Mouse (Mus musculus) stomach, embryonic 14.5 days (tissue): ENCODE measurements around the gene Nbeal1. TPM values are rescaled to one million over a fixed set of nuclear protein-coding genes. Genes with fewer than 3 reads are reported as not detected.

Experiments
- ATAC-seq: fragments of 200-750 bp; cut with Nextera tagmentation; 2 replicates; pipeline ENCODE4 v1.8.0; 2017; ENCODE audit warnings: low read depth, moderate TSS enrichment; ENCODE audit not compliant: insufficient number of reproducible peaks, insufficient read depth, low FRiP score
- H3K27ac ChIP-seq: fragments of 300-500 bp; sonication (generic); 2 replicates; pipeline ENCODE4 v1.5.1; 2014; ENCODE audit warnings: mild to moderate bottlenecking, low read length, moderate library complexity, mixed read lengths
- H3K27me3 ChIP-seq: fragments of 300-500 bp; sonication (generic); 2 replicates; pipeline ENCODE4 v1.6.1; 2014; ENCODE audit warnings: low read length, control low read depth, mixed read lengths; ENCODE audit not compliant: control insufficient read depth, insufficient read depth
- H3K36me3 ChIP-seq: fragments of 300-500 bp; sonication (generic); 2 replicates; pipeline ENCODE4 v1.6.1; 2014; ENCODE audit warnings: mild to moderate bottlenecking, control low read depth, low read length, moderate library complexity, mixed read lengths; ENCODE audit not compliant: control insufficient read depth, insufficient read depth
- H3K4me1 ChIP-seq: fragments of 300-500 bp; sonication (generic); 2 replicates; pipeline ENCODE4 v1.6.1; 2014; ENCODE audit warnings: low read length, control low read depth, mixed read lengths; ENCODE audit not compliant: control insufficient read depth, insufficient read depth
- H3K4me2 ChIP-seq: fragments of 300-500 bp; sonication (generic); replicated peaks from 2 replicates; pipeline ENCODE4 v1.6.1; 2014; ENCODE audit warnings: low read depth, low read length, control low read depth
- H3K4me3 ChIP-seq: fragments of 300-500 bp; sonication (generic); 2 replicates; pipeline ENCODE4 v1.5.1; 2014; ENCODE audit warnings: low read depth, low read length, control low read depth
- H3K9ac ChIP-seq: fragments of 300-500 bp; sonication (generic); replicated peaks from 2 replicates; pipeline ENCODE4 v1.6.1; 2014; ENCODE audit warnings: low read depth, mild to moderate bottlenecking, control low read depth, low read length, moderate library complexity, mixed read lengths
- H3K9me3 ChIP-seq: fragments of 300-500 bp; sonication (generic); 2 replicates; pipeline ENCODE4 v1.6.1; 2016; ENCODE audit warnings: low read depth, low read length, control low read depth; ENCODE audit not compliant: control insufficient read depth
- WGBS: fragments of 180-500 bp; shearing (Covaris S2); extraction: QIAGEN DNeasy Blood & Tissue Kit; methylation state at CpG from one replicate; pipeline ENCODE4 v1.1.7; 2014; 5-methylcytosine and 5-hydroxymethylcytosine counted together
- polyA plus RNA-seq: library from polyadenylated mRNA; unstranded; fragments of >200 nt; fragmentation: Nextera tagmentation; extraction: Ambion mirVana; gene quantifications from 2 replicates; pipeline ENCODE4 v1.2.1, GENCODE M21; 2014

Nbeal1 gene
- polyA plus RNA-seq, result 17.7 and 18.2 TPM in 2 replicates

DNA sequence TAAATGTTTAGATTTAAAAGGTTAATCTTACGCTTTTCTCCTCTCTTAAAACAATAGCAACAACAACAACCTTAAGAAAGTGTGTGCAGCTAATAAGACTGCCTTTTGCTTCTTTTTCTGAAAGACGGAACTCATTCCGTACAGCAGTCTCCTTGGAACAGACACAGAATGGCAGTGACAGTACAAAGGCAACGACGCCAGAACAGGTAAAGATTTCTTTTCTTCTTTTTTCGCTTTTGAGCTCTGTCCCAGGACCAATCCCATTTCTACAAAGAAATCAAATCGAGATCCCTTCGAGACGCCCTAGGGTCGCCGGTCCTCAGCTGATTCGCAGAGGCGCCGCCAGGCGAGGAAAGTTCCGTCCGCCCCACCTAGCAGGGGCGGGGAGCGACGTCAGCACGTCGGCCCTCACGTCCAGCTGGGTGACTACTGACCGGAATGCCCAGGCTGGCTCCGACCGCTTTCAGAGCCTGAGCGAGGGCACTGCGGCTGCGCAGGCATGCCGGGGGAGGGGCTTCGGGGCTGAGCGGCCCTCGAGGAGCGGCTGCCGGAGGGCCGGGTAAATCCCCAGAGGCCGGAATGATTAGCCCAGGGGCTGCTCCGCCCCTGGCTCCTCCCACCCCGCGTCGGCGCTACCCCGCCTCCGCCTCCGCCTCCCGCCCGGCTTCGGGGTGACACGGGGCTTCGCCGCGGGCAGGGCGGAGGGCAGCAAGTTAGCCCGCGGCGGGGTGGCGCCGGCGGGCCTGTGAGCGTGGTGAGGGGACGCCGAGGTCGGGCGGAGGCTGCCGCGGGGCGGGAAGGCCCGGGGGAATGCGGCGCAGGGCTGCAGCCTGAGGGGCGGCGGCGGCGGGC is at the start of gene Nbeal1:
Nbeal1 (plus strand) TSS at position 668 of the 852 bp plus-strand sequence.
- ATAC-seq, result peak; percentile 98
- no peaks in the 10 kb centered on the region for H3K36me3 ChIP-seq
- WGBS, result under 1% methylated on average over 74 of the region's 74 CpGs
- peaks cover 5% of the 10 kb centered on the region; the same call in 1 of the 2 replicates for H3K4me1 ChIP-seq
- peak within 1 kb of the TSS; percentile 94 for H3K27ac ChIP-seq
- peak within 1 kb of the TSS; percentile 82 for H3K9ac ChIP-seq
- H3K4me3 ChIP-seq, result peak within 1 kb of the TSS; percentile 85
- H3K4me2 ChIP-seq, result peak within 1 kb of the TSS; percentile 57
- H3K27me3 ChIP-seq, result no peaks in the 10 kb centered on the region
- no peaks in the 10 kb centered on the region for H3K9me3 ChIP-seq

DNA sequence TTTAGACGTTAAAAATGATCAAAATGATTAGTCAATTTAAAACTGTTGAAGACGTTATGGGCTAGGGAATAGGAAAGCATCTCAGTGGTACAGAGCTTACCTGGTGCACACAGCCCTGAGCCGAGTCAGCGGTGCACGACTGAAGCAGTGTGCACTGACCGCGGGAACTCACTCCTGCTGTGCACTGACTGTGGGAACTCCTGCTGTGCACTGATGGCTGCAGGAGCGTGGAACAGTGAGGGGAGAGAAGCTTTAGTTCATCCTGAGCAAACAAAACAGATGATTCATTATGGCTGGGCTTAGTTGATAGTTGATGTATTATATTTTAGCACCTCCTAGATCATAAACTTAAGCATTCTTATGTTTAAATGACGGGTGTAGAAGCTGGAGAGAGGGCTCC is 43.1 kb upstream of the Nbeal1 start:
- no peaks in the 10 kb centered on the region for H3K9me3 ChIP-seq
- H3K27me3 ChIP-seq, result no peaks in the 10 kb centered on the region
- H3K4me3 ChIP-seq, result no peak overlapping the region
- 58% methylated on average over 9 of the region's 9 CpGs for WGBS
- H3K36me3 ChIP-seq, result no peaks in the 10 kb centered on the region
- no peak for ATAC-seq
- no peak overlapping the region for H3K9ac ChIP-seq
- H3K27ac ChIP-seq, result no peak overlapping the region
- no peak overlapping the region for H3K4me2 ChIP-seq
- H3K4me1 ChIP-seq, result no peaks in the 10 kb centered on the region

DNA sequence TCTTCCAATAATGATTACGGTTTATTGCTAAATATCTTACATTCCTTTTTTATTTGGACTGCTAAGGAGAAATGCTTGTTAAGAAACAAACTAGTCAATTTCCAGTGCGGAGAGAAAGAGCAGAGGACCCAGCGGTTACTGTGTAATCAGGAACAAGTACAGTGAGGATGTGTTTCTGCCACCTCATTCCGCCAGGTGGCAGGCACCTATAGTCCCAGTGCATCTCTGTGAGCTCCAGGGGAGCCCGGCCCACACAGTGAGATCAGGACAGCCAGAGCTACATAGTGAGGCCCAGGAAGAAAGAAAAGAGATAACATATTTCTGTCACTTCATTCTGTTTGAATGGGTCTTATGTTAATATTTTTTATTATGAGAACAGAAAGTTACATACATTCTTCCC is 27.7 kb upstream of the Nbeal1 start:
- no peak for ATAC-seq

DNA sequence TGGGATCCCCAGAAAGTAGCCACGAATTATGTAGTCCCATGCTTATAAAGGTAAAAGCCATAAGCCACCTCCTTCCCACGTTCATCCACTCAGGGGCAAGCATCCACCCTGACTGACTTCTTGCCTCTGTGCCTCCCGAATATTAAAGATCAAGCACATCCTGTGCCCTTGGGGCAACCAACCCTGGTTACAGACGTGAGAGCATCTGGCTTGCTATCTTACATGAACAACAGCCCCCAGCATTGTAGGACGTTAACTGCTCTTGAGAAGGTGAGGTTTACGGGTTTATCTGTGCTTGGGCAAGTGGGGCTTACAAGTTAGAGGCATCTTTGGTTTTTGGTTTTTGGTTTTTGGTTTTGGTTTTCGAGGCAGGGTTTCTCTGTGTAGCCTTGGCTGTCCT is 23.7 kb upstream of the Nbeal1 start:
- Histone ChIP-seq H3K4me3 (no peak overlapping the region), H3K27ac (no peak overlapping the region), H3K9me3 (no peaks in the 10 kb centered on the region), H3K4me2 (no peak overlapping the region), H3K4me1 (no peaks in the 10 kb centered on the region), H3K9ac (no peak overlapping the region), H3K36me3 (no peaks in the 10 kb centered on the region), H3K27me3 (no peaks in the 10 kb centered on the region)
- no peak for ATAC-seq
- WGBS, result 86% methylated on average over 7 of the region's 7 CpGs

More for the DNA sequence above, 27.7 kb upstream of the Nbeal1 start:
- H3K4me1 ChIP-seq, result no peaks in the 10 kb centered on the region
- H3K36me3 ChIP-seq, result peaks cover 2% of the 10 kb centered on the region
- no peaks in the 10 kb centered on the region for H3K9me3 ChIP-seq
- H3K27ac ChIP-seq, result no peak overlapping the region
- H3K4me3 ChIP-seq, result no peak overlapping the region
- no peak overlapping the region for H3K4me2 ChIP-seq
- whole genome bisulfite sequencing, result 62% methylated on average over 5 of the region's 5 CpGs
- no peaks in the 10 kb centered on the region for H3K27me3 ChIP-seq
- H3K9ac ChIP-seq, result no peak overlapping the region

DNA sequence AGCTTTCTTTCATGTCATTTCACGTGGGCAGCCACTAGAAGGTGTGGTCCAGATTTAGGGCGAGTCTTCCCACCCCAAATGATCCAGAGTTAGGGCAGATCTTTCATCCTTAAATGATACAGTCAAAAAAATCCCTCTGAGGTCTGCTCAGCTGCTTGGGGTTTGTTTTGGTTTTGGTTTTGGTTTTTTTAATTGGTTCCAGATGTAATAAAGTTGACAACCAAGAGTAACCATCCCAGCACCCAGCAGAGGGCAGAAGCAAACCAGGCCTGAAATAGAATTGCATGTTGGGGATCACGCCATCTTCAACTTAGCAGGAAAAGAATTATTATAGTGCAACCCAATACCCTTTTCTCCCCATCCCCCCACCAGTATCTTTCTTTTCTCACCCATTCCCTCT is 22.0 kb upstream of the Nbeal1 start:
- H3K4me3 ChIP-seq, result no peak overlapping the region
- no peak overlapping the region for H3K9ac ChIP-seq
- no peak overlapping the region for H3K27ac ChIP-seq
- 55% methylated on average over 3 of the region's 3 CpGs for WGBS
- H3K36me3 ChIP-seq, result no peaks in the 10 kb centered on the region
- no peak overlapping the region for H3K4me2 ChIP-seq
- ATAC-seq, result no peak
- H3K27me3 ChIP-seq, result no peaks in the 10 kb centered on the region
- no peaks in the 10 kb centered on the region for H3K9me3 ChIP-seq
- no peaks in the 10 kb centered on the region for H3K4me1 ChIP-seq

DNA sequence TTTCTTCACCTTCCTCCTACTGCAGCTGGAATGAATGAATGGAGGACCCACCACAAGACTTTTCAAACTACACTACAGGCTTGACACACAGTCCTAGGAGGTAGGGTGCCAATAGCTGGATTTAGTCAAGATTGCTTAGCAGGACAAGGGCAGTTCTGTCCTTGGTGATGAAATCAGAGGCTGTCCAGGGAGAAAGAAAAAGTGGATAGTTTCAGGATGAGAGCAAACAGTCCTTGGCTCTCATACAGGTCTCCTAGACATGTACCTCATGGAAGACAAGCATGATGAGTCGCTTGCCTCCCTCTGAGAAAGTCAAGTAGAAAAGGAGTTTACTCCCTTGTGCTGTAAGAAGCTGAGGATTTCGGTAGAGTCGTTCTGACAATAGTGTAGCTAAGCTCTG is 16.7 kb upstream of the Nbeal1 start:
- no peaks in the 10 kb centered on the region for H3K27me3 ChIP-seq
- no peaks in the 10 kb centered on the region for H3K36me3 ChIP-seq
- H3K27ac ChIP-seq, result no peak overlapping the region
- no peaks in the 10 kb centered on the region for H3K9me3 ChIP-seq
- ATAC-seq, result no peak
- no peak overlapping the region for H3K4me3 ChIP-seq
- 86% methylated on average over 3 of the region's 3 CpGs for WGBS
- no peaks in the 10 kb centered on the region for H3K4me1 ChIP-seq
- H3K4me2 ChIP-seq, result no peak overlapping the region
- no peak overlapping the region for H3K9ac ChIP-seq

DNA sequence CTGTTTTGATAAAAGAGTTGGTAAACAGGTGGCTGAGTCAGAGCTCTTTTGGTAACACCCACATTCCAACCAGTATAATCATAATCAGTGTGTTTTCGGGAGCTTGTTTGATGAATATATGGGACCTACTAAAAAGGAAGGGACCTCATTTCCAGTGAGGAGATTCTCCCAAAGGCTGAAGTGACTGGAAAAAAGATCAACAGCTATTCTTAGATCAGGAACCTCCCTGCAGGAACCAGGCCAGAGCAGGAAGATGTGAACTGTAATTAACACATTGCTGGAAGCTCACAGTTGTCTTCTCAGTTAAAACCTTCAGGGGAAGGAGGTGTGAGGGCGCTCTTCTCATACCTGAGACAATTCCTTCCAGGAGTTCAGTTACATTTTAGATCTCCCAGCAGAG is 10.8 kb upstream of the Nbeal1 start:
- Histone ChIP-seq H3K4me1 (no peaks in the 10 kb centered on the region), H3K27me3 (no peaks in the 10 kb centered on the region), H3K4me2 (no peak overlapping the region), H3K9me3 (no peaks in the 10 kb centered on the region), H3K27ac (no peak overlapping the region), H3K4me3 (no peak overlapping the region), H3K36me3 (no peaks in the 10 kb centered on the region), H3K9ac (no peak overlapping the region)
- 71% methylated on average over 2 of the region's 2 CpGs for WGBS
- ATAC-seq, result no peak

DNA sequence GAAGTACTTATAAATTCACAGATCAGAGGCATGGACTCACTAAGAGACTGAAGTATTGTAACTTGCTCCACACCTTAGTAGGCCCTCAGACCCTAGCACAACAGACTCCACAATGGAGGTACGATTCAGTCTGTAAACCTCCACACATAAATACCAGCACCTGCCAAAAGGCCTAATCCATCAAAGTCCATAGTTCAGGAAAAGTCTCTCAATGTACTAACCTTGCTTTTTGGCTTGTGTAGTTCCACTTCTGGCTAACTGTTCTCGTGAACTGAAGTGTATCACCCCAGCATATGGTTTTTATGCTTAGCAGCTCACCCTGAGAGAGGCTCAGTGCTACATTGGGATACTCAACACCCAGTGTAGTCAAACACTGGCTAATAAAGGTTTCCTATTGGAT is 10.1 kb upstream of the Nbeal1 start:
- 53% methylated on average over 2 of the region's 2 CpGs for WGBS
- ATAC-seq, result no peak

DNA sequence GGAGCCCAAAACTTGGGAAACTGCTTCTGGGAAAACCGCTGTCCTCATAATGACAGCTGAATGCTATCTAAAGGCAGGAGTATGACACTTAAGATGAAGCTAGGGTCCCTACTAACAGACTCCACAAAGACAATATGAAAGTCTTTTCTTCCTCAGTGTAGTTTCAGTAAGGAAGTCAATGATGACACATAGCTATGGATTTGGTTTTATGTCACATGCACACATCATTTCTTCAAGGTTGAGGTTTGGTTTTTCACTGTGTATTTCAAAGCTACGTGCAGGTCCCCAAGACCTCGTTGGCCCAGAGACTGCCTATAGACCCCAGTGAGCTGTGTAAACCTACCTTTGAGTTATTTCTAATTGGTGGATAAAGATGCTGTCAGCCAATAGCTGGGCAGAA is 7.3 kb upstream of the Nbeal1 start:
- Histone ChIP-seq H3K9me3 (no peaks in the 10 kb centered on the region), H3K36me3 (no peaks in the 10 kb centered on the region), H3K4me1 (no peaks in the 10 kb centered on the region), H3K4me3 (no peak overlapping the region), H3K27ac (no peak overlapping the region), H3K9ac (no peak overlapping the region), H3K27me3 (no peaks in the 10 kb centered on the region), H3K4me2 (no peak overlapping the region)
- WGBS, result 84% methylated on average over 3 of the region's 3 CpGs
- ATAC-seq, result no peak

More for the DNA sequence above, 10.1 kb upstream of the Nbeal1 start:
- Histone ChIP-seq H3K9ac (no peak overlapping the region), H3K36me3 (no peaks in the 10 kb centered on the region), H3K4me2 (no peak overlapping the region), H3K4me3 (no peak overlapping the region), H3K4me1 (no peaks in the 10 kb centered on the region), H3K27ac (no peak overlapping the region), H3K9me3 (no peaks in the 10 kb centered on the region), H3K27me3 (no peaks in the 10 kb centered on the region)
